ENCODE assay signal across 14 mouse cellular contexts in the genomic region with DNA sequence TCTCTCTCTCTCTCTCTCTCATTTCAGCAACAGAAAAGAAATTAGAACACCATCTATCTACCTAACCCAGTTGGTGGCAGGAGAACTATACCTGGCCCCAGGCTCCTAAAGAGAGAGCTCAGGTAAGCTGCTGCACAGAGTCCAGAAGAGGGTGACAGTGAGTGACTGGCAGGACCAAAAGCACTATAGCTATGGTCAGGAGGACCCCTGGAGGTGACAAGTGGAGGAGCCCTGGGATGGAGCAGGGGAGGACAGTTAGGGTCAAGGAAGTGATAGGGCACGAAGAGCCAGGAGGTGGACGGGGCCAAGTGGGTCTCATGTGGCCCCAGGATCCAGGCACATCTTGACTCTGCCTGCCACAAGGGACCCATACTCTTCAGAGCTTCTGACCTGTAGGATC.
DNase-seq lines count a peak whose midpoint lies in the region; ATAC-seq and TF ChIP-seq lines count a peak whose summit lies in the region.
"Had no signal": no experiment of that assay in that cellular context is flagged by ENCODE, and none has a peak within 500 bp of the region (broad histone marks: within the 10 kb centered on the region; RNA-seq: fewer than 3 reads in every experiment).

No protein-coding gene starts in this region.

- no peaks in the 10 kb centered on the region for H3K4me1 ChIP-seq in hindbrain, postnatal 0 days (ENCODE audit: insufficient read depth, low read length)
- peaks cover 9% of the 10 kb centered on the region for H3K4me1 ChIP-seq in hindbrain, embryonic 12.5 days
- peaks cover 14% of the 10 kb centered on the region for H3K4me1 ChIP-seq in thymus, adult 2 months (replicated peaks; ENCODE audit: control insufficient read depth, insufficient read depth, low read length)
- H3K4me1 ChIP-seq: midbrain, embryonic 12.5 days had no signal

- no peaks in the 10 kb centered on the region for H3K36me3 ChIP-seq in hindbrain, postnatal 0 days (ENCODE audit: insufficient read depth, low read length)
- H3K36me3 ChIP-seq in hindbrain, embryonic 12.5 days = no peaks in the 10 kb centered on the region
- no peaks in the 10 kb centered on the region for H3K36me3 ChIP-seq in thymus, adult 2 months (ENCODE audit: control insufficient read depth, insufficient read depth, low read length)
- H3K36me3 ChIP-seq: embryonic facial prominence, embryonic 12.5 days; G1E; midbrain, embryonic 12.5 days had no signal

- H3K4me2 ChIP-seq in hindbrain, postnatal 0 days (ENCODE audit: low read depth, low read length) = no peak overlapping the region
- H3K4me2 ChIP-seq in hindbrain, embryonic 12.5 days (replicated peaks) = no peak overlapping the region
- H3K4me2 ChIP-seq: embryonic facial prominence, embryonic 12.5 days; midbrain, embryonic 12.5 days had no signal

- peak; percentile 25; the same call in 1 of the 2 replicates for TF ChIP-seq CTCF in hindbrain, postnatal 0 days (IDR thresholded peaks at IDR 0.05; ENCODE audit: low read depth)
- peak; percentile 38; the same call in 1 of the 2 replicates for TF ChIP-seq CTCF in thymus, adult 2 months (IDR thresholded peaks at IDR 0.05; ENCODE audit: borderline replicate concordance, control insufficient read depth, extremely low read depth, insufficient read depth, low read length, poor library complexity)

- no peaks in the 10 kb centered on the region for H3K27me3 ChIP-seq in hindbrain, postnatal 0 days (ENCODE audit: insufficient read depth, low read length)
- H3K27me3 ChIP-seq in hindbrain, embryonic 12.5 days = no peaks in the 10 kb centered on the region
- H3K27me3 ChIP-seq in thymus, adult 2 months (ENCODE audit: control insufficient read depth, insufficient read depth, low read length) = no peaks in the 10 kb centered on the region
- H3K27me3 ChIP-seq: embryonic facial prominence, embryonic 12.5 days; midbrain, embryonic 12.5 days had no signal

- TF ChIP-seq POLR2A in thymus, adult 2 months (IDR thresholded peaks at IDR 0.05; ENCODE audit: control insufficient read depth, extremely low read depth, insufficient read depth, low read length, poor library complexity) = no peak

- DNase-seq in hindbrain, postnatal 0 days (ENCODE audit: low spot score) = no peak
- peak; percentile 32 for DNase-seq in thymus, adult 2 months
- no peak for DNase-seq in thymus, postnatal 10 days (ENCODE audit: low spot score in 2 of 2)
- peak; percentile 74 for DNase-seq in lung, postnatal 36 days
- no peak for DNase-seq in layer of hippocampus, postnatal 14 days (ENCODE audit: low spot score in 2 of 2)
- DNase-seq in ovary, postnatal 14 days (ENCODE audit: low spot score) = no peak
- no peak for DNase-seq in adrenal gland, postnatal 25 days
- DNase-seq: adrenal gland, adult 2 months; cerebellum, adult 18-20 months; heart, postnatal 10 days had no signal

- no peak for ATAC-seq in hindbrain, postnatal 0 days
- no peak for ATAC-seq in hindbrain, embryonic 12.5 days (ENCODE audit: low FRiP score)

- 88% methylated on average over 2 of the region's 2 CpGs for WGBS in hindbrain, postnatal 0 days
- 80% methylated on average over 2 of the region's 2 CpGs for WGBS in hindbrain, embryonic 12.5 days
- 66% methylated on average over 2 of the region's 2 CpGs for WGBS in thymus, adult 2 months

- H3K4me3 ChIP-seq in hindbrain, postnatal 0 days (ENCODE audit: low read length) = no peak overlapping the region
- H3K4me3 ChIP-seq in hindbrain, embryonic 12.5 days = no peak overlapping the region
- H3K4me3 ChIP-seq in thymus, adult 2 months (ENCODE audit: control insufficient read depth, insufficient read depth, low read length) = no peak overlapping the region
- H3K4me3 ChIP-seq: embryonic facial prominence, embryonic 12.5 days; midbrain, embryonic 12.5 days had no signal

- H3K9me3 ChIP-seq in hindbrain, postnatal 0 days (ENCODE audit: low read length) = no peaks in the 10 kb centered on the region
- peaks cover 7% of the 10 kb centered on the region; the same call in 1 of the 2 replicates for H3K9me3 ChIP-seq in hindbrain, embryonic 12.5 days (replicated peaks)
- H3K9me3 ChIP-seq: embryonic facial prominence, embryonic 12.5 days; G1E; midbrain, embryonic 12.5 days had no signal

- H3K27ac ChIP-seq in hindbrain, postnatal 0 days = no peak overlapping the region
- H3K27ac ChIP-seq in hindbrain, embryonic 12.5 days = no peak overlapping the region
- H3K27ac ChIP-seq in thymus, adult 2 months (ENCODE audit: control insufficient read depth, insufficient read depth, low read length) = no peak overlapping the region
- H3K27ac ChIP-seq: embryonic facial prominence, embryonic 12.5 days; midbrain, embryonic 12.5 days had no signal

- no peak overlapping the region for H3K9ac ChIP-seq in hindbrain, postnatal 0 days (replicated peaks; ENCODE audit: low read length)
- H3K9ac ChIP-seq in hindbrain, embryonic 12.5 days = no peak overlapping the region
- H3K9ac ChIP-seq: embryonic facial prominence, embryonic 12.5 days; midbrain, embryonic 12.5 days had no signal

Comparison
In these comparisons a context has a peak if more than half of its experiments do, and no peak if none do; other contexts are left out.
1. DNase-seq: peak in thymus, adult 2 months (single experiment) and lung, postnatal 36 days (single experiment); none in hindbrain, postnatal 0 days (single experiment), thymus, postnatal 10 days (0 of 2), layer of hippocampus, postnatal 14 days (0 of 2), ovary, postnatal 14 days (single experiment) and adrenal gland, postnatal 25 days (single experiment).